Mouse (Mus musculus) testis, adult 2 months (tissue): Measurements from ENCODE around the gene Rhot2. TPM values are rescaled to one million over a fixed set of nuclear protein-coding genes. Genes with fewer than 3 reads are reported as not detected.

Source experiments
- H3K27ac ChIP-seq: fragments of 200-500 bp; 2 replicates; pipeline ENCODE4 v1.5.1; 2012; ENCODE audit warnings: low read depth, low read length; ENCODE audit not compliant: control insufficient read depth, insufficient read depth
- H3K27me3 ChIP-seq: fragments of 200-500 bp; 2 replicates; pipeline ENCODE4 v1.6.1; 2012; ENCODE audit warnings: mild to moderate bottlenecking, low read length, moderate library complexity; ENCODE audit not compliant: control insufficient read depth, insufficient read depth
- H3K36me3 ChIP-seq: fragments of 200-500 bp; 2 replicates; pipeline ENCODE4 v1.6.1; 2012; ENCODE audit warnings: mild to moderate bottlenecking, low read length; ENCODE audit not compliant: control insufficient read depth, insufficient read depth
- H3K4me1 ChIP-seq: fragments of 200-500 bp; 2 replicates; pipeline ENCODE4 v1.6.1; 2012; ENCODE audit warnings: low read length; ENCODE audit not compliant: control insufficient read depth, insufficient read depth
- H3K4me3 ChIP-seq: fragments of 200-500 bp; 2 replicates; pipeline ENCODE4 v1.5.1; 2012; ENCODE audit warnings: low read depth, mild to moderate bottlenecking, low read length, moderate library complexity, mixed read lengths; ENCODE audit not compliant: control insufficient read depth
- CTCF ChIP-seq: fragments of 200-500 bp; IDR thresholded peaks from 2 replicates; pipeline ENCODE4 v1.5.1; 2012; ENCODE audit warnings: low read depth, mild to moderate bottlenecking, inconsistent platforms, low read length, moderate library complexity; ENCODE audit not compliant: control insufficient read depth, insufficient read depth, insufficient replicate concordance
- POLR2A ChIP-seq: fragments of 200-500 bp; IDR thresholded peaks from 2 replicates; pipeline ENCODE4 v1.6.1; 2012; ENCODE audit warnings: low read depth, mild to moderate bottlenecking, inconsistent platforms, low read length, moderate library complexity; ENCODE audit not compliant: control insufficient read depth
- polyA plus RNA-seq: library from polyadenylated mRNA; depleted of rRNA; stranded (reverse); fragments of >200 nt; gene quantifications from 2 replicates; pipeline ENCODE4 v1.2.3, GENCODE M21; 2012

The Rhot2 gene
- polyA plus RNA-seq, 1 experiment, result 37.5 TPM

GRCm38 (mm10) chr17:25877741-25878610 lies 33.3 kb upstream of the Rhot2 start:
- no peaks in the 10 kb centered on the region for H3K36me3 ChIP-seq
- H3K27ac ChIP-seq, result no peak overlapping the region
- H3K4me1 ChIP-seq, result peaks cover 18% of the 10 kb centered on the region
- TF ChIP-seq CTCF (no peak), POLR2A (no peak)
- no peak overlapping the region for H3K4me3 ChIP-seq
- no peaks in the 10 kb centered on the region for H3K27me3 ChIP-seq

GRCm38 (mm10) chr17:25877025-25877424 lies 32.4 kb upstream of the Rhot2 start:
- peaks cover 23% of the 10 kb centered on the region for H3K4me1 ChIP-seq
- no peak overlapping the region; the same call in 1 of the 2 replicates for H3K4me3 ChIP-seq
- no peak overlapping the region for H3K27ac ChIP-seq
- TF ChIP-seq CTCF, result no peak
- no peak for TF ChIP-seq POLR2A
- H3K27me3 ChIP-seq, result no peaks in the 10 kb centered on the region
- no peaks in the 10 kb centered on the region for H3K36me3 ChIP-seq

DNA sequence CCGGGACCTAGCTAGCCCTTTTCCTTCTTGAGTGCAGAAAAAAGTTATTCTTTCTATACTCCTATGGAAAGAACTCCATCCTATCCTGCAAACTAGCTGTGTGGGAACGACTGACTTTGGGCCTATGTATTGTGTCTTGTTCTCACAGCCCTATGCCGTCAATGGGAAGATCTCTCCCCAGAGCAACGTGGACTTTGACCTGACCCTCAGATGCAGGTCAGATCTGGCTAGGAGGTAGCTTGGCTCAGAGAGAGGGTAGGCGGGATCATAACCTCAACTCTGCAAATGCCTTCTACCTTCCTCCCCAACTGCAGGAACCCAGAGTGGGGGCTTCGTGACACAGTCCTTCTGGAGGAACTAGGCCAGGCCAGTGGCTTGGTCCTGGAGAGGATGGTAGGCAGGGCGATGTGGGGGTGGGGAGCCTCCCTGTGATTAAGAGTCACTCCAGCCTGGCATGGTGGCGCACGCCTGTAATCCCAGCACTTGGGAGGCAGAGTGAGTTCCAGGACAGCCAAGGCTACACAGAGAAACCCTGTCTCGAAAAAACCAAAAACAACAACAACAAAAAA lies 31.8 kb upstream of the Rhot2 start:
- Histone ChIP-seq H3K4me1 (peaks cover 23% of the 10 kb centered on the region), H3K27ac (no peak overlapping the region)
- TF ChIP-seq CTCF, result no peak

DNA sequence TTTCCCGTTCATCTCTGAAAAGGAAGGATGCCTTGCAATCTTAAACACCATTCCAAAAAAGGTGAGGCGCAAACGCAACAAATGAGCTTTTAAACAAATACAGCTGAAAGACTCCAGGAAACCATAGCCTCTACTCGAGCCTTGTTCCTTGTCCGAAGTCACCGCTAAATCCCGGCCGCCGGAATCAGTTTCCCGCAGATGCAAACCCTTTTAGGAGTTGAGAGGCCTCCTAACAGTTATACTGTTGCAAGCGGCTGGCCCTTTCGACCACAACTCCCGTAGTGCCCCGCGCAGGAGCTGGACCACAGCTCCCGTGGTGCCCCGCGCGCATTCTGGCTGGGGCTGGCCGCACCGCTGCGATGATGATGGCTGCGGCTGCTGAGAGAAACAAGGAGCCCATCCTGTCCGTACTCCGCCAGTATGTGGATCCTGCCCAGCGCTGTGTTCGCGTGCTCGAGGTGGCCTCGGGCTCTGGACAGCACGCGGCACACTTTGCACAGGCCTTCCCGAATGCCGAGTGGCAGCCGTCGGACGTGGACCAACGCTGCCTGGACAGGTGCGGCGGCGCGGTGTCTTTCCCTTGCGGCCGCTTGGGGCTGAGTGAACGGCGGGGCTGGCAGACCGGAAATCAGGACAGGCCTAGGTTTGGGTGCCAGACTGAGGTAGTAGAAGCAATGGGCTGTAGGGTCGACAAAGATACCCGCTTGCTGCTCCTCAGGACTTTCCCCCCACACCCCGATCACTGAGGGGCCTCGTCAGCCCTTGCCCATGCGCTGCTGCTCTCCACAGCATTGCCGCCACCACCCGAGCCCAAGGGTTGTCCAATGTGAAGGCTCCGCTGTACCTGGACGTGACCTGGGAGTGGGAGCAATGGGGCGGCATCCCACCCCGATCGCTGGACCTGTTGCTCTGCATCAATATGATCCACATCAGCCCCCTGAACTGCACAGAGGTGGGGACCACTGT lies 30.8 kb upstream of the Rhot2 start:
- peak overlapping the region; percentile 95 for H3K4me3 ChIP-seq
- H3K4me1 ChIP-seq, result peaks cover 23% of the 10 kb centered on the region
- peak overlapping the region; percentile 69 for H3K27ac ChIP-seq
- H3K36me3 ChIP-seq, result no peaks in the 10 kb centered on the region
- H3K27me3 ChIP-seq, result no peaks in the 10 kb centered on the region
- peak; percentile 71; the same call in 1 of the 2 replicates for TF ChIP-seq POLR2A
- peak; percentile 23; the same call in 1 of the 2 replicates for TF ChIP-seq CTCF

More for the DNA sequence above, 31.8 kb upstream of the Rhot2 start:
- H3K27me3 ChIP-seq, result no peaks in the 10 kb centered on the region
- H3K36me3 ChIP-seq, result no peaks in the 10 kb centered on the region
- peak overlapping the region; percentile 95 for H3K4me3 ChIP-seq

- no peaks in the 10 kb centered on the region for H3K36me3 ChIP-seq
- H3K27ac ChIP-seq, result peak within 1 kb of the TSS; percentile 69
- TF ChIP-seq POLR2A (no peak), CTCF (no peak)
- peaks cover 23% of the 10 kb centered on the region for H3K4me1 ChIP-seq
- H3K27me3 ChIP-seq, result no peaks in the 10 kb centered on the region
- H3K4me3 ChIP-seq, result peak within 1 kb of the TSS; percentile 95
These were observed 30.1 kb upstream of the Rhot2 start, which contains the start of gene Mettl26 for GRCm38 (mm10) chr17:25874721-25875170. TSS of gene Mettl26 (plus strand) at chr17:25875074.

DNA sequence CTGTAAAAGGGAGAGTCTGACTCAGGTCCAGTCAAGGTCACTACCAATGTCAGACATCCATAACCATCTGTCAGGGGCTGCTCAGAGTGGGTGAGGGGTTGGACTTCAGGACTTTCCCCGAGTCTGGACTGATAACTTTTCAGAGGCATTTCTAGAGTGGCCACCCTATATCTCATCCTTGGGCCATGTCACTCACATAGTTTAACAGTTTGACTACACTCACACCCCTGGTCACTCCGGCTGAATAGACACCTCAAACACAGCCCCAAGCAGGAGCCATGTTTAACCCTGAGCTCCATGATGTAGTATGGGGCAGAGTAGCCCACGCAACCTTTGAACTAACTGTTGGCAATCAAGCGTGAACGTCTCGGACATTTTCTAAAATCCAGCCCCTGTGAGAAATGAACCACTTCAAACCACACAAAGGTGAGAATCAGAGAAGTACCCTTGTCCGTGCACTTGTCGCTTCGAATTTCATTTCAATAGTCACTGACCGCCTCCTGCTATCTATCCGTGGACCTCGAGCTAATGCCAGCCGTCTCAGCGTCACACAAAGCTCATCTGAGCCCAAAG lies 29.6 kb upstream of the Rhot2 start:
- Histone ChIP-seq H3K27ac (peak overlapping the region; percentile 3; the same call in 1 of the 2 replicates), H3K36me3 (no peaks in the 10 kb centered on the region), H3K4me1 (peaks cover 23% of the 10 kb centered on the region), H3K4me3 (peak overlapping the region; percentile 95), H3K27me3 (no peaks in the 10 kb centered on the region)
- TF ChIP-seq POLR2A (no peak), CTCF (no peak)
